Mouse (Mus musculus): ENCODE data around the gene 4921539E11Rik. TPM values are rescaled to one million over a fixed set of nuclear protein-coding genes. Genes with fewer than 3 reads are reported as not detected.

4921539E11Rik gene
- not detected for polyA plus RNA-seq (2017; shearing (Covaris generic))

DNA sequence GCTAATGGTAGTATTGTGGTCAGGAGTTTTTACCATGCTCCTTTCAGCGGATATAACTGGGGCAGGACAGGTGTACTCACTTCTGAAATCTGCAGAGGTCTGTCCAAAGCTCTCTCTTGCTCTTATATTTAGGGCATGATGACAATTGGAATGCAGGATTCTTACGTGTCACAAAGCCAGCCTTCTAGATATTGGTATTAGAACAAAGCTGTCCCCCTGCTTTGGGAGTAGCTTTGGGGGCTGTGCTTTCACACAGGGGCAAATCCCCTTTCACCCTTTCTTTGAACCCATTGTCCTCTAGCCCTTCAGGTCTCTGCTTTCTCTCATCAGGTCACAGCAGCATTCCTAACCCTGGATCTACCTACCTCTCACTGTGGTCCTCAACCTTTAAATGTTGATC is at the start of gene 4921539E11Rik:
4921539E11Rik (minus strand) TSS at position 101 of the 400 bp plus-strand sequence.

DNA sequence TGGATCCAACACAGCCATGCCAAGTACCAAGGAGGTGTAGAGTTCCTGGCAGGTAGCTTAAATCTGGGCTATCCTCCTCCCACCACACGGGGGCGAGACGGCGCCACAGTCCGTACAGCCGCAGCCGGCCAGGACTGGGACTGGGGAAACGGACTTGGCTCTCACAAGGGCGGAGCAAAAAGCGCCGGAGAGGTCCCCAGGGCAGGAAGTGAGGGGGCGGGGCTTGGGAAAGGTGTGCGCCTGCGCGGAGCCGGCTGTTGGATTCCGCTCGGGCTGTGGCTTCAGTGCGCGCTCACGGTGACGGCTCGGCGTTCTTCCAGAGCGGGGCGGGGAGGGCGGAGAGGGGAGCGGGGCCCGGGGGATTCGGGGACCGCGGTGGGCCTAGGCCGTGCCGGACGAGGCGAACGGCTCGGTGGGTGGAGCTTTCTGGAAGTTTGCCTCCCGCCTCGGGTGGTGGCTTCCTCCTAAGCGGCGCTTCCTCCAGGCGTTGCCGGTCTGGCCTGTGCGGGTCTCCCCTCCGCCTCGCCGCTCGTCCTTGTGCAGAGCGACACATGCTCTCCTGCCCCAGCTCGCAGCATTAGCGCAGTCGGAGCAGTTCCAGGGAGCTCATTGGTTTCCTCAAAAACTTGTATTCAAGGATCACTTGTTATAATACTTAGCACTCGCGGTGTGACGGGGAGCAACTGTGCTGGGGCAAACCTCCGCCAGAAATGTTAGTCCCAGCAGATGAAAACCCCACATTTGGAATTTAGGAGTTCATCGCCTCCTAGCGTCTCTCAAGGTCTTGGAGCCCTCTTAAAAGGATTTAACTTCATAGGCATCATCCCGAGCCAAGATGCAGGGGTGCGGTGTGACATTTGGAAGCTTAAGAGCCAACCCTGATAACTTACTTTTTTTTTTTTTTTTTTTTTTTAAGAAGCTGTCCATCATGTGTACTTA is 23.2 kb upstream of the 4921539E11Rik start, which contains the start of gene Oma1:
Oma1 (plus strand) TSS at position 226 of the 939 bp plus-strand sequence.

DNA sequence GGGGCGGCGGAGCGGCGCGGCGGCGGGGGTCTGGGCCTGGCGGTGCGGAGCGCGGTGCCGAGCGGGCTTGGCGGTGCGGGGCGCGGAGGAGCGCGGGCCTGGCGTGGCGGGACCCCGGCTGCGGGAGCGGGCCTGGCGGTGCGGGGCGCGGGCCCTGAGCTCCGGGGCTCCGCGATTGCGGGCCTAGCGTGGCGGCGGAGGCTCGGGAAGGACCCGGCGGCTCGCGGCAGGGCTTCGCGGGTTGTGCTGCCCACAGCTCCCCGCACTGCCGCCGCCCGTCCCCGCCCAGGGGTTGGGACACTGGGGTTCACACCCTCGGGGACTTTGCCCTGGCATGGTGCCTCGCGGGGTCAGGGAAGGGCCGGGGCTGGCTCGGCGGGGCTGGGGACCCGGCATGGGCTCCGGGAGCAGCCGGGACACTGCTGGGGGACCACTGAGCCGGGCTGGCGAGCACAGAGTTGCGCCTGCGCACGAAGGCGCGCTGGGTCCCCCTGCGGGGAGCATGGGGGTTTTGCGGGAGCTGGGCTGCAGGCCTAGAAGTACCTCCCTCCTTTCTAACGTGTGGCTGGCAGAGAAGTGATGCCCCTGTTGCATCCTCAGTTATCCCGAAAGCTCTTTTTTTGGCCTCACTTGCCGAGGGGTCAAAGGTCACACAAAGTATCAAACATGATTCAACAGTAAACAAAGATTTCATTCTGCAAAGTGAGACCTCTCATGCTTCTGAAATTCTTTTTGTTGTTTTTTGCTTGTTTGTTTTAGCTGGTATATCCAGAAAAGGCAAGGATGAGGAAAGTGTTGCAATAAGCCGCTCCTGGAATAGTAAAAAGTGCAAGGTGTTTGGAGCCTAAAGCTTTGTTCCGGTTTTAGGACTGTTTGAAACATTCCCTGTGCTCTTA is 75.5 kb downstream of the 4921539E11Rik start, which contains the start of gene Slc35d1:
Slc35d1 (minus strand) TSS at position 240 of the 896 bp plus-strand sequence.

Other genes starting within 250 kb of the 4921539E11Rik start
- 88.5 TPM for gene Mier1, start 176.5 kb downstream of the 4921539E11Rik start, polyA plus RNA-seq (2017; shearing (Covaris generic))
- 3.3 TPM for gene Wdr78, start 176.3 kb downstream of the 4921539E11Rik start, polyA plus RNA-seq (2017; shearing (Covaris generic))
- 33.6 TPM for gene Slc35d1, start 75.7 kb downstream of the 4921539E11Rik start, polyA plus RNA-seq (2017; shearing (Covaris generic))
- 36.6 TPM for gene Oma1, start 22.9 kb upstream of the 4921539E11Rik start, polyA plus RNA-seq (2017; shearing (Covaris generic))